Mouse (Mus musculus) embryonic facial prominence, embryonic 10.5 days (tissue): ENCODE data around the gene Tmprss12. TPM values are rescaled to one million over a fixed set of nuclear protein-coding genes. Genes with fewer than 3 reads are reported as not detected.
"Not testable (repeated sequence)": the region's sequence is repeated elsewhere in the genome, so short reads cannot be mapped to it uniquely, and the experiment has no call there.

ENCODE experiments used
- DNase-seq: peaks from one replicate; pipeline ENCODE4 v3.0.0-alpha.2; 2017; ENCODE audit warnings: low spot score
- H3K27ac ChIP-seq: fragments of 300-500 bp; sonication (generic); replicated peaks from 2 replicates; pipeline ENCODE4 v1.5.1; 2016; ENCODE audit warnings: mild to moderate bottlenecking
- H3K27me3 ChIP-seq: fragments of 300-500 bp; sonication (generic); replicated peaks from 2 replicates; pipeline ENCODE4 v1.6.1; 2016; ENCODE audit warnings: low read depth, mild to moderate bottlenecking; ENCODE audit not compliant: poor library complexity, severe bottlenecking
- H3K36me3 ChIP-seq: fragments of 300-500 bp; sonication (generic); replicated peaks from 2 replicates; pipeline ENCODE4 v1.6.1; 2016; ENCODE audit warnings: mild to moderate bottlenecking, moderate library complexity
- H3K4me1 ChIP-seq: fragments of 300-500 bp; sonication (generic); 2 replicates; pipeline ENCODE4 v1.6.1; 2016
- H3K4me3 ChIP-seq: fragments of 300-500 bp; sonication (generic); 2 replicates; pipeline ENCODE4 v1.5.1; 2016; ENCODE audit warnings: mild to moderate bottlenecking, moderate library complexity
- H3K9me3 ChIP-seq: fragments of 300-500 bp; sonication (generic); 2 replicates; pipeline ENCODE4 v1.6.1; 2016; ENCODE audit warnings: mild to moderate bottlenecking
- WGBS: fragments of 180-500 bp; shearing (Covaris S2); methylation state at CpG from one replicate; pipeline ENCODE4 v1.1.7; 2016; 5-methylcytosine and 5-hydroxymethylcytosine counted together
- polyA plus RNA-seq: library from polyadenylated mRNA; unstranded; fragments of >200 nt; fragmentation: Nextera tagmentation; extraction: Ambion mirVana; gene quantifications from 2 replicates; pipeline ENCODE4 v1.2.1, GENCODE M21; 2016

Tmprss12 gene
- polyA plus RNA-seq, 1 experiment from 2014 or later: not detected

DNA sequence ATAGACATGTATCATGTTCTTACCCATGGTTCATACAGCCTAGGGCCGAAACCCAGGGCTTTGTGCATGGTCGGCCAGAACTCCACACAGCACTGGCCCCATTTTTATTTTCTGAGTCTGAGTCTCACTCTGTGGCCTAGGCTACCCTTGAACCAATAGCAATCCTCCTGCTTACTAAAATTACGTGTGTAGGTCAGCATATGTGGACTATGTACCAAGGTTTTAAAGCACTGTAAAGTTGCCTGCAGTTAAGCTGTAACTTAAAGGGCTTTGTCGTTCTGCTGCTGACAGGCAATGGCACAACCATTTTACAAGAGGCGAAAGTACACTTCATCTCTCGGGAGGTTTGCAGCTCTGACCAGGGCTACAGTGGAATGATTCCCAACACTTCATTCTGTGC is 8.3 kb downstream of the Tmprss12 start:
- Histone ChIP-seq H3K9me3 (no peaks in the 10 kb centered on the region), H3K4me3 (no peak overlapping the region), H3K27ac (no peak overlapping the region), H3K27me3 (no peaks in the 10 kb centered on the region), H3K4me1 (no peaks in the 10 kb centered on the region), H3K36me3 (no peaks in the 10 kb centered on the region)
- DNase-seq: no peak
- WGBS: 91% methylated on average over 6 of the region's 6 CpGs

DNA sequence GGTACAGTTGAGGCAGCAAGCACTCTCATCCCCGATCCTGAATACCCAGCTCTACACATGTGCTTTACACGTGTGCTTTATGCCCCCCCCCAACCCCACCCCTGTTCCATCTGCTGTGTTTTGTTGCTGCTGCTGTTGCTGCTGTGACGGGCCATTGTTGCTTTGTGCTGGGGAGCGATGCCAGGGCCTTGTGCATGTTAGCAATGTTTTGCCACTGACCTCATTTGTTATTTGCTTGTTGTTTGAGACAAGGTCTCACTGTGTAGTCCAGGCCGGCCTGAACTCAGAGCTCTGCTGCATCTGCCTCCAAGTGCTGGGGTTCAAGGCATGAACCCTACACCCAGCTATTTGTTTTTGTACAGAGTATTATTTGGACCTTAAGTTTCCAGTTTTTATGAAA is 10.2 kb downstream of the Tmprss12 start:
- WGBS: 83% methylated on average over 5 of the region's 5 CpGs
- no peaks in the 10 kb centered on the region for H3K36me3 ChIP-seq
- H3K4me3 ChIP-seq: no peak overlapping the region
- peaks cover 6% of the 10 kb centered on the region; the same call in 1 of the 2 replicates for H3K4me1 ChIP-seq
- no peak overlapping the region; the same call in 1 of the 2 replicates for H3K27ac ChIP-seq
- H3K9me3 ChIP-seq: no peaks in the 10 kb centered on the region
- no peak for DNase-seq
- H3K27me3 ChIP-seq: no peaks in the 10 kb centered on the region

DNA sequence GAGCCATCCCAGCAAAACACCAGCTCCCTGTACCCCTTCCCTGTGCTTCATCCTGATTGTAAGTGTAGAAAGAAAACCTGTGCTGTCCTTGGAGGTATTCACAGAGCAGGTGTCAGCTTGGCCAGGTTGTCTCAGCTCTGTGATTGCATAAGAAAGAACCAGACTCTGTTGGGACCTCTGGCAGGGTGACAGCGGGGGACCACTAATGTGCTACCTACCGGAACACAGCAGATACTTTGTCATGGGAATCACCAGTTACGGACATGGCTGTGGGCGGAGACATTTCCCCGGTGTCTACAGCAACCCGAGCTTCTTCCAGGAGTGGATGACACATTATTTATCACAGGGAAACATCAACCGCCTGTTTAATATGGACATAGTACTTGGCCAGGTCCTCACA is 11.7 kb downstream of the Tmprss12 start:
- peaks cover 6% of the 10 kb centered on the region; the same call in 1 of the 2 replicates for H3K4me1 ChIP-seq
- no peaks in the 10 kb centered on the region for H3K36me3 ChIP-seq
- H3K9me3 ChIP-seq: no peaks in the 10 kb centered on the region
- no peak for DNase-seq
- H3K4me3 ChIP-seq: no peak overlapping the region
- WGBS: 77% methylated on average over 7 of the region's 7 CpGs
- no peak overlapping the region for H3K27ac ChIP-seq
- no peaks in the 10 kb centered on the region for H3K27me3 ChIP-seq

DNA sequence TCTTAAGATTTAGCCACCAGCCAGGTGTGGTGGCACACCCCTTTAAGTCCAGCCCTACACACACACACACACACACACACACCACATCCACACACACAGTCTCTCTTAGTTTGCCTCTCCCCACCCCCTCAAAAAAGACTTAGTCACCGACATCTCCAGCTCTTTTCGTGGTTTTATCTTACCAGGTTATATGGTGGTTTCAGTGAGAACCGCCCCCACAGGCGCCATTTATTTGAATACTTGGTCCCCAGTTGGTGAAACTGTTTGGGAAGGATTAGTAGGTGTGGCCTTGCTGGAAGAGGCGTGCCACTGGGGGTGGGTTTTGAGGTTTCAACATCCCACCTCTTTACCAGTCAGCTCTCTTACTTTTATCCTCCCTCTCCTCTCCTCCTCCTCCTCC is 17.2 kb downstream of the Tmprss12 start:
- Histone ChIP-seq H3K36me3 (no peaks in the 10 kb centered on the region), H3K27ac (no peak overlapping the region), H3K27me3 (no peaks in the 10 kb centered on the region), H3K4me3 (no peak overlapping the region), H3K9me3 (no peaks in the 10 kb centered on the region), H3K4me1 (peaks cover 6% of the 10 kb centered on the region; the same call in 1 of the 2 replicates)
- WGBS: 92% methylated on average over 5 of the region's 5 CpGs
- DNase-seq: no peak

DNA sequence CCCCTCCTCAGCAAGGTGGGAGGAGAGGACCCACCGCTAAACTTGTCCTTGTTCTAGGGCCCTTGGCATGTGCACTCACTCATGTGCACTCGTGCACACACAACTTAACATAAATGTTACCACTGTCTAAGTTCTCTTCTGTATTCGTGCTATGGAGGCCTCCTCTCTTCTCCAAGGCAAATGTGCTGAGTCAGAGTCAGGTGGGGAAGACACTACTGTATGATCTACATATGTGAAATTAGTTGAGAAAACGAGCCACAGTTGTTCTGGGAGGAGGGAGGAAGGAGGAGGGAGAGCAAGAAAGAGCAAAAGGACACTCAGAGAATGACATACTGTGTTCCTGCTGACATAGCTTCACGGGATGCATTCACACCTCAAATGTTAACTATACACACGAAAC is 19.9 kb downstream of the Tmprss12 start:
- H3K4me3 ChIP-seq: no peak overlapping the region
- no peak overlapping the region for H3K27ac ChIP-seq
- H3K9me3 ChIP-seq: no peaks in the 10 kb centered on the region
- peaks cover 18% of the 10 kb centered on the region for H3K4me1 ChIP-seq
- no peaks in the 10 kb centered on the region for H3K27me3 ChIP-seq
- H3K36me3 ChIP-seq: no peaks in the 10 kb centered on the region
- WGBS: 83% methylated on average over 6 of the region's 6 CpGs
- DNase-seq: no peak

DNA sequence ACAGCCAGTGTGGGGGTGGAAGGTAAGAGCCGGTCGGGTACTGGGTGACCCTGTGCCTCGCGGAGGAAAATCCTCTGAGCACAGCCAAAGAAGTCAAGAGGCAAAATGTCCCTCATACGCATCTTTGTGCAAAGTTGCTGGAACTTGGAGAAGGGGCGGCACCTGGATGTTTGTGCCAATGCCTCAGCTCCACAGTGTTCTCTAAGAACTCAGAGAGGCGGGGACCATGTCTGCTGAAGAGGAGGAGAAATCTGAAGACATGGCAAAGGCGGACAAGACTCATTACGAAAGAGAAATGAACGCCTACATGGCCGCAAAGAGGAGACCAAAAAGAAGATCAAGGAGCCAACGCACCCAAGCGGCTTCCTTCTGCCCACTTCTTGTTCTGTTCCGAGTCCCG is 20.9 kb downstream of the Tmprss12 start:
- 77% methylated on average over 15 of the region's 15 CpGs for WGBS
- peaks cover 16% of the 10 kb centered on the region for H3K4me1 ChIP-seq
- H3K27ac ChIP-seq: no peak overlapping the region
- DNase-seq: no peak
- H3K27me3 ChIP-seq: no peaks in the 10 kb centered on the region
- H3K36me3 ChIP-seq: no peaks in the 10 kb centered on the region
- no peak overlapping the region for H3K4me3 ChIP-seq
- no peaks in the 10 kb centered on the region for H3K9me3 ChIP-seq

DNA sequence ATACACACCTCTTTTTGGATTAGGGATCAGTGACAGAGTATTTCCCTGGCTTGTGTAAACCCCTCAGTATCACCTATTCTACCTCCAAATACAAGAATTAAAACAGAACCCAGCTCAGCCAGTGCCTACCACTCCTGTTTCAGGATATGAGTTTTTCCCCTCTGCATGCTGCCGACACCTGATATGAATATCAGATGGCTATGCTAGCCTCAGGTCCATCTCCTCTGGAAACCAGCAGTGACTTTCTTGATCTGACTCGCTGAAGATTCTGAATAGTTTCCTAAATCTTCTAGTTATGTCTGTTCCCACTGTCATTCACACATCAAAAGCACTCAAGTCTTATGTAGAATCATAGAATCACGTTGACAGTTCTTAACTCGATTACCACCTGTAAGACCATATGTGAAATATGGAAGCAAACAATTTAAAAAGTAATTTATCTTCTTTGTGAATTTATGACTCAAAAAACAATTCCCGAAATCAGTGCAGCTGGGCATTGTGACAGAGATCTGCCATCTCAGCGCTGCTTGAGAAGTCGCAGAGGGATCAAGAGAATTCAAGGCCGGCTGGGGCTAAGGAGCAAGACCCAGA is 22.9 kb downstream of the Tmprss12 start:
- DNase-seq: no peak
- WGBS: 58% methylated on average over 8 of the region's 8 CpGs
- H3K4me3 ChIP-seq: peak overlapping the region; percentile 65
- peaks cover 16% of the 10 kb centered on the region for H3K4me1 ChIP-seq
- H3K9me3 ChIP-seq: no peaks in the 10 kb centered on the region
- H3K27ac ChIP-seq: peak overlapping the region; percentile 88
- H3K27me3 ChIP-seq: no peaks in the 10 kb centered on the region
- no peaks in the 10 kb centered on the region for H3K36me3 ChIP-seq

DNA sequence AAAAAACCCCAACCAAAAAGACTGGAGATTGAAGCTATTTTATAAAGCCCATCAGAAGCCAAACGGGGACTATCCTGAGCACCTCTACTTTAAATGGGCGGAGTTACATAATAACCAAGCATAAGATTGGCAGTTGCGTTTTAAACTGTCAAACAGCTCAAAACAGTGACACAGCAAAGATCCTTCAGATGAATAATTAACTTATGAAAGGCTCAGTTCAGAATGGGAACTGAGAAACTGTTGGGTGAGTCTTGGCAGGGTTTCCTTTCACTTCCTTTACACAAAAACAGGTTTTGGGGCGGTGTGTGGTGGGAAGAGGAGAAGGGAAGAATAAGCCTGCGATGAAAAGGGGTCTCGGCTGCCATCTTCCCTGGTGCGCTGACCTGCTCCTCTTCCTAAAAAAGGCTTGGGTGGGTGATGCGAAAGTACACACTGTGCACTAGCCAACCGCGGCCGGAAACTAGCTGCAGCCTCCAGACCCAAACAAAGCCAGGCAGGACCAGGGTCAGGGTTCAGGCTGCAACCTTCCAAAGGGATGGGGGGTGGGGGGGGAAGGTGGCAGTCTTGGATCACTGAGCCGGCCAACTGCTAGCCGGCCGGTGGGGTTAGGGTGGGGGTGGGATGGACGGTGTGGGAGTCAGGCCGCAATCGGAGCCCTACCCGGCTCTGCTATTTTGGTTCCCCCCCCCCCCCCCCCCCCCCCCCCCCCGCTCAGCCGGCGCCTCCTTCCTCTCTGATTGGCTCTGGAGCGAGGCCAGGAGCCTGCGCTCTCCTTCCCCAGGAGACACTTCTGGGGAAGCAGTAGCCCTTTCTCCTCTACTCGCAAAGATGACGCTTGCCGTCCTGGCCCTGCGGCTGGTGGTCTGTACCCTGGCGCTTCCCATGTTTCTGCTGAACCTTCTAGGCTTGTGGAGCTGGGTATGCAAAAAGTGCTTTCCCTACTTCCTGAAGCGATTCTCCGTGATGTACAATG is 23.7 kb downstream of the Tmprss12 start, which contains the start of gene Mettl7a1:
Gene Mettl7a1, plus strand, starts transcription at position 122 of the 973 bp plus-strand sequence.
- WGBS: 3% methylated on average over 25 of the region's 30 CpGs
- Histone ChIP-seq H3K36me3 (no peaks in the 10 kb centered on the region), H3K4me3 (peak within 1 kb of the TSS; percentile 65), H3K4me1 (peaks cover 16% of the 10 kb centered on the region), H3K9me3 (no peaks in the 10 kb centered on the region), H3K27me3 (no peaks in the 10 kb centered on the region), H3K27ac (peak within 1 kb of the TSS; percentile 88)
- peak; percentile 83 for DNase-seq

DNA sequence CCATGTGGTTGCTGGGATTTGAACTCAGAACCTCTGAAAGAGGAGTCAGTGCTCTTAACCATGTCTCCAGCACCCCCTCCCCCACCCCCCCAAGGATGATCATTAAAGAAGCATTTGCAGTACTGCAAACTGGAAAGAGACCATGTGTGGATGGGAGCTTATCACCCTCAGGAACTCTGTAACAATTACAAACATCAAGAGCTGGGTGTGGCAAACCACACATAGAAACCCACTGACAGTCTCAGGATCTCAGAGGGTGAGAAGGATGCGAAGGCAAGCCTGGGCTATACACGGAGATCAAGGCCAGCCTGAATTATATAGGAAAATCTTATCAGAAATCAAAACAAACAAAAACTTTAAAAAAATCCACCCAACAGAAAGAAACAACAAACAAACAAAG is 25.6 kb downstream of the Tmprss12 start:
- WGBS: 87% methylated on average over 2 of the region's 2 CpGs
- Histone ChIP-seq H3K27me3 (no peaks in the 10 kb centered on the region), H3K4me3 (0 out of 2 replicates have a peak overlapping the region, but pooled peaks have one; percentile 65), H3K9me3 (no peaks in the 10 kb centered on the region), H3K27ac (no peak overlapping the region), H3K36me3 (no peaks in the 10 kb centered on the region), H3K4me1 (peaks cover 16% of the 10 kb centered on the region)
- DNase-seq: no peak

DNA sequence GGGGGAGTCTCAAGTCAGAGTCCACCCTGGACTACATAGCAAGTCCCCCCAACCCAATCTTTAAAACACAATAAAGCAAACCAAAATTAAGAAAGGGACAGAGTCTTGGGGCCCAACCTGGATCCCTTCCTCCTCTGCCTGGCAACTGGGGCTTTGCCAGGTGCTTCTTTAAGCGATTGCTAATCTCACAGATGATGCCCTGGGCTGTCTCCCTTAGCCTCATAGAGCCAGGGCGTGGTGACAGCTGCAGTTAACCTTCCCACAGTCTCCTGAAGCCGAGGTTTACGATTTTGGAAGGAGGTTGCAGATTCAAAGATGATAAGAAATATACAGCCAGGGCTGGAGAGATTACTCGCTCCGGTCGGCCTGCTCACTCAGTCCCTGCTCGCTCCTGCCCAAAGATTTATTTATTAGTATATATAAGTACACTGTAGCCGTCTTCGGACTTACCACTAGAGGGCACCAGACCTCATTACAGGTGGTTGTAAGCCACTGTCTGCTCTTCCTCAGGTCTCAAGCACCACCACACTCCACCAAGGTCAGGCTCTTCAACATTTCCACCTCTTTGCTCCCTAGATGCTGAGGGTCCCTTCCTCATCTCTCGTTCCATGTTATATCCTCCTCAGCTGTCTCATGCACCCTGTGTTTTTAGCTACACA is 26.9 kb downstream of the Tmprss12 start:
- H3K27ac ChIP-seq, H3K4me3 ChIP-seq, H3K27me3 ChIP-seq, H3K36me3 ChIP-seq, H3K9me3 ChIP-seq: not testable (repeated sequence)
- peak; percentile 41 for DNase-seq
- WGBS: 48% methylated on average over 11 of the region's 11 CpGs
- H3K4me1 ChIP-seq: peaks cover 16% of the 10 kb centered on the region

DNA sequence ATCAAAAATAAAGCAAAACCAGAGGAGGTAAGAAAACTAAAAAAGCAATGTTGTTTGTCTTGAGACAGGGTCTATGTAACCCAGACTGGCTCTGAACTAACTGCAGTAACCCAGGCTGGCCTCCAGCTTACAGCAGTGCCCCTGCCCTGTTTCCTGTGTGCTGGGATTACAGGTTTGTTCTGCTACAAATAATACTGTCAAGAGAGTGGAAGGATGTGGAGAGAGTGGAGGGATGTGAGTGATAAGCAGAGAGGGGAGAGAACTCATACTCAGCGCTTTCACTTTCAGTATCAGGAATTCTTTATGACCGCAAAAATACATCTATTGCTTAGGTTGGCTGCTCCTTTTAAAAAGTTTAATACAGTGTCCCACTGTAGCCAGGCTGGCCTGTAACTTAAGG is 31.7 kb downstream of the Tmprss12 start:
- H3K27ac ChIP-seq: no peak overlapping the region
- no peak for DNase-seq
- no peak overlapping the region for H3K4me3 ChIP-seq
- H3K9me3 ChIP-seq: peaks cover 5% of the 10 kb centered on the region; the same call in 1 of the 2 replicates
- peaks cover 19% of the 10 kb centered on the region for H3K36me3 ChIP-seq
- WGBS: 91% methylated on average over 2 of the region's 2 CpGs
- H3K27me3 ChIP-seq: no peaks in the 10 kb centered on the region
- no peaks in the 10 kb centered on the region for H3K4me1 ChIP-seq

DNA sequence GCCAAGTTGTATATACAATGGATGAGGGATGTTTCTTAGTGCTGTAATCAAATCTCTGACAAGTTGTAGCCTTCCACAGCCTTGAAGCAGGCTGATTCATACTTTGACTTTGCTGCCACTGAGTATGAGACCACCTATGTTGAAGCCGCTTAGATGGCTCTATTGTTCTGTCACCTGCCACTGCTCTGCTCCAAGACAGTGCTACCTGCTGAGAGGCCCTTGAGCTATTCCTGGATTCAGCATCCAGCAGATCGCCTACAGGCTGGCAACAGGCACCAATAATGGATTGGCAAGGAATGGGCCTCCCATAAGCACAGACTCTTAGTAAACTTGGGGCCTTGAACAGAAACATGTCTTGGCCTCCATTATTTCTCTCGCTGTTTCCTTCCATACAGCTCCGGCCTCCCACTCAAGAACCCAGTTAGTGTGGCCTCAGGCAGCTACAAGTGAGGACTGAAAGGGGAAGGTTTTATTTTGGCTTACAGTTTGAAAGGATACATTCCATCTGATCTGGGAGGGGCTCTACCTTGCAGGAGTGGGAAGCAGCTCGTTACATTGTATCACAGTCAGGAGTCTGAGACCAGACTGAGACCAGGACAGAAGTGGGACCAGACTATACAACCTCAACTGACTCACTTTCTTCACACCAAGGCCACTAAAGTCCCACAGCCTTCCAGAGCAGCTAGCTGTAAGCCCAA is 34.0 kb downstream of the Tmprss12 start:
- Histone ChIP-seq H3K4me3 (no peak overlapping the region), H3K27ac (no peak overlapping the region), H3K36me3 (peaks cover 19% of the 10 kb centered on the region), H3K4me1 (no peaks in the 10 kb centered on the region), H3K9me3 (peaks cover 5% of the 10 kb centered on the region; the same call in 1 of the 2 replicates), H3K27me3 (no peaks in the 10 kb centered on the region)
- WGBS: 89% methylated on average over 5 of the region's 5 CpGs
- DNase-seq: no peak
